In genomic region chr15:77805657-77806056, GRCm38 (mm10) we compare ENCODE assay signal across 13 mouse cellular contexts. TPM values are rescaled to one million over a fixed set of nuclear protein-coding genes. Genes with fewer than 3 reads are reported as not detected.
DNase-seq lines count a peak whose midpoint lies in the region; ATAC-seq and TF ChIP-seq lines count a peak whose summit lies in the region.
"Had no signal": no experiment of that assay in that cellular context is flagged by ENCODE, and none has a peak within 500 bp of the region (broad histone marks: within the 10 kb centered on the region; RNA-seq: fewer than 3 reads in every experiment).

No protein-coding gene starts in this region.

- no peak for TF ChIP-seq EP300 in lung, postnatal 0 days (IDR thresholded peaks at IDR 0.05)

- peaks cover 4% of the 10 kb centered on the region for H3K4me1 ChIP-seq in forebrain, embryonic 15.5 days
- H3K4me1 ChIP-seq in forebrain, embryonic 10.5 days, result peaks cover 39% of the 10 kb centered on the region
- H3K4me1 ChIP-seq in lung, postnatal 0 days (ENCODE audit: insufficient read depth, low read depth, low read length), result peaks cover 11% of the 10 kb centered on the region; the same call in 1 of the 2 replicates
- H3K4me1 ChIP-seq in kidney, embryonic 14.5 days (ENCODE audit: control insufficient read depth, insufficient read depth, low read length), result peaks cover 6% of the 10 kb centered on the region

- H3K9me3 ChIP-seq in forebrain, embryonic 15.5 days, result no peaks in the 10 kb centered on the region
- no peaks in the 10 kb centered on the region for H3K9me3 ChIP-seq in forebrain, embryonic 10.5 days
- H3K9me3 ChIP-seq in lung, postnatal 0 days (ENCODE audit: low read length), result no peaks in the 10 kb centered on the region
- H3K9me3 ChIP-seq in kidney, embryonic 14.5 days (ENCODE audit: control insufficient read depth, low read length), result no peaks in the 10 kb centered on the region
- H3K9me3 ChIP-seq: limb, embryonic 12.5 days; neural tube, embryonic 12.5 days had no signal

- H3K27me3 ChIP-seq in forebrain, embryonic 15.5 days, result no peaks in the 10 kb centered on the region
- H3K27me3 ChIP-seq in forebrain, embryonic 10.5 days (ENCODE audit: poor library complexity, severe bottlenecking), result no peaks in the 10 kb centered on the region
- no peaks in the 10 kb centered on the region for H3K27me3 ChIP-seq in lung, postnatal 0 days (replicated peaks; ENCODE audit: insufficient read depth, low read length)
- H3K27me3 ChIP-seq in kidney, embryonic 14.5 days (ENCODE audit: control insufficient read depth, insufficient read depth, low read length), result no peaks in the 10 kb centered on the region
- H3K27me3 ChIP-seq: limb, embryonic 12.5 days; neural tube, embryonic 12.5 days had no signal

- H3K27ac ChIP-seq in forebrain, embryonic 15.5 days (replicated peaks), result 0 out of 2 replicates have a peak overlapping the region, but pooled peaks have one; percentile 23
- no peak overlapping the region for H3K27ac ChIP-seq in forebrain, embryonic 10.5 days
- H3K27ac ChIP-seq in lung, postnatal 0 days (ENCODE audit: low read length), result 0 out of 2 replicates have a peak overlapping the region, but pooled peaks have one; percentile 57
- H3K27ac ChIP-seq in kidney, embryonic 14.5 days (ENCODE audit: low read depth, low read length), result no peak overlapping the region
- H3K27ac ChIP-seq: limb, embryonic 12.5 days; neural tube, embryonic 12.5 days had no signal

- H3K4me3 ChIP-seq in forebrain, embryonic 15.5 days, result no peak overlapping the region
- no peak overlapping the region for H3K4me3 ChIP-seq in forebrain, embryonic 10.5 days
- no peak overlapping the region for H3K4me3 ChIP-seq in lung, postnatal 0 days (ENCODE audit: low read depth, low read length)
- H3K4me3 ChIP-seq in kidney, embryonic 14.5 days (ENCODE audit: low read length), result no peak overlapping the region
- H3K4me3 ChIP-seq: limb, embryonic 12.5 days; neural tube, embryonic 12.5 days had no signal

- no peak overlapping the region for H3K9ac ChIP-seq in forebrain, embryonic 15.5 days (replicated peaks)
- H3K9ac ChIP-seq in lung, postnatal 0 days (replicated peaks; ENCODE audit: low read depth), result no peak overlapping the region
- H3K9ac ChIP-seq in kidney, embryonic 14.5 days (ENCODE audit: low read depth, low read length), result no peak overlapping the region
- H3K9ac ChIP-seq: forebrain, postnatal 0 days; limb, embryonic 12.5 days; neural tube, embryonic 12.5 days had no signal

- peaks cover 9% of the 10 kb centered on the region for H3K36me3 ChIP-seq in forebrain, embryonic 15.5 days
- H3K36me3 ChIP-seq in forebrain, embryonic 10.5 days (replicated peaks), result peaks cover 100% of the 10 kb centered on the region
- peaks cover 54% of the 10 kb centered on the region; the same call in 1 of the 2 replicates for H3K36me3 ChIP-seq in lung, postnatal 0 days (ENCODE audit: insufficient read depth, low read length)
- peaks cover 89% of the 10 kb centered on the region for H3K36me3 ChIP-seq in kidney, embryonic 14.5 days (ENCODE audit: control insufficient read depth, insufficient read depth, low read length)

- H3K4me2 ChIP-seq in forebrain, embryonic 15.5 days (replicated peaks), result no peak overlapping the region
- no peak overlapping the region for H3K4me2 ChIP-seq in lung, postnatal 0 days (replicated peaks; ENCODE audit: low read depth, low read length)
- H3K4me2 ChIP-seq in kidney, embryonic 14.5 days (replicated peaks; ENCODE audit: low read depth, low read length), result no peak overlapping the region
- H3K4me2 ChIP-seq: limb, embryonic 12.5 days; neural tube, embryonic 12.5 days had no signal

- WGBS in forebrain, embryonic 15.5 days, result 85% methylated on average over 4 of the region's 4 CpGs
- 89% methylated on average over 4 of the region's 4 CpGs for WGBS in forebrain, embryonic 10.5 days
- WGBS in lung, postnatal 0 days, result 84% methylated on average over 4 of the region's 4 CpGs
- WGBS in kidney, embryonic 14.5 days, result 90% methylated on average over 4 of the region's 4 CpGs

- no peak for DNase-seq in forebrain, embryonic 10.5 days (ENCODE audit: extremely low spot score, low spot score)
- DNase-seq in lung, postnatal 0 days (ENCODE audit: low spot score), result no peak
- no peak for DNase-seq in lung, adult 18-20 months
- peak; percentile 84 for DNase-seq in induced T-regulatory cell, adult 2 months (ENCODE audit: low read depth)
- peak; percentile 74 for DNase-seq in thymus, postnatal 0 days (ENCODE audit: low spot score)
- no peak for DNase-seq in adrenal gland, postnatal 10 days
- DNase-seq: forebrain, postnatal 0 days; kidney, postnatal 14 days; right cerebral cortex, postnatal 25 days had no signal

- no peak for TF ChIP-seq CTCF in lung, postnatal 0 days (IDR thresholded peaks at IDR 0.05)

- ATAC-seq in forebrain, embryonic 15.5 days (replicated peaks), result no peak
- ATAC-seq in lung, postnatal 0 days, result no peak
- ATAC-seq in kidney, embryonic 14.5 days (ENCODE audit: low FRiP score, low TSS enrichment), result no peak
- ATAC-seq: forebrain, postnatal 0 days had no signal

RNA-seq across cellular contexts. Expression of gene Myh9, which starts 36.3 kb away (rescaled TPM):
- 12.3 and 12.4 TPM in 2 replicates for polyA plus RNA-seq in forebrain, embryonic 15.5 days (2015; fragmentation: Nextera tagmentation; extraction: Ambion mirVana)
- 35.6 and 36.8 TPM in 2 replicates for polyA plus RNA-seq in forebrain, embryonic 10.5 days (2016; fragmentation: Nextera tagmentation; extraction: Ambion mirVana)
- 59.3 and 67.3 TPM in 2 replicates for polyA plus RNA-seq in lung, postnatal 0 days (2015; fragmentation: Nextera tagmentation; extraction: Ambion mirVana)
- 62.3 and 71.0 TPM in 2 replicates for polyA plus RNA-seq in thymus, postnatal 0 days (2015; fragmentation: Nextera tagmentation; extraction: Ambion mirVana)
- 43.8 and 72.3 TPM in 2 replicates for polyA plus RNA-seq in kidney, embryonic 14.5 days (2014; fragmentation: Nextera tagmentation; extraction: Ambion mirVana)
- 100 to 1,000 TPM; 222 to 260 TPM for total RNA-seq in adrenal gland, postnatal 10 days (2021)

RNA-seq across cellular contexts. Expression of gene Apol8, which starts 48.9 kb away (rescaled TPM):
- polyA plus RNA-seq in forebrain, embryonic 15.5 days (2015; fragmentation: Nextera tagmentation; extraction: Ambion mirVana), result 0.20 TPM in 1 of 2 replicates, not detected in the other
- polyA plus RNA-seq in forebrain, embryonic 10.5 days (2016; fragmentation: Nextera tagmentation; extraction: Ambion mirVana), result 0.07 and 0.24 TPM in 2 replicates
- polyA plus RNA-seq in lung, postnatal 0 days (2015; fragmentation: Nextera tagmentation; extraction: Ambion mirVana), result 0.06 and 0.26 TPM in 2 replicates
- polyA plus RNA-seq in thymus, postnatal 0 days (2015; fragmentation: Nextera tagmentation; extraction: Ambion mirVana), result 0.06 TPM in 1 of 2 replicates, not detected in the other
- not detected in 2 replicates for polyA plus RNA-seq in kidney, embryonic 14.5 days (2014; fragmentation: Nextera tagmentation; extraction: Ambion mirVana)
- under 1 TPM; 0.39 to 0.88 TPM for total RNA-seq in adrenal gland, postnatal 10 days (2021)

Comparison
In these comparisons a context has a peak if more than half of its experiments do, and no peak if none do; other contexts are left out.
1. H3K27ac ChIP-seq: peak in forebrain, embryonic 15.5 days (single experiment) and lung, postnatal 0 days (single experiment); none in forebrain, embryonic 10.5 days (single experiment) and kidney, embryonic 14.5 days (single experiment).
2. DNase-seq: peak in induced T-regulatory cell, adult 2 months (single experiment) and thymus, postnatal 0 days (single experiment); none in forebrain, embryonic 10.5 days (single experiment), lung, postnatal 0 days (single experiment), lung, adult 18-20 months (0 of 2) and adrenal gland, postnatal 10 days (single experiment).